8 mouse cellular contexts compared by ENCODE assay signal in genomic region chr8:88668400-88669086, GRCm38 (mm10). TPM values are rescaled to one million over a fixed set of nuclear protein-coding genes. Genes with fewer than 3 reads are reported as not detected.
DNase-seq lines count a peak whose midpoint lies in the region; ATAC-seq lines count a peak whose summit lies in the region.

No protein-coding gene starts in this region.

- DNase-seq in kidney, adult 18-20 months: no peak
- peak; percentile 44 to 75 for DNase-seq in frontal cortex, postnatal 10 days (ENCODE audit: low spot score in 2 of 2)
- DNase-seq in lung, postnatal 4 days: peak; percentile 44 to 45
- DNase-seq in skeletal muscle tissue, adult 2 months (ENCODE audit: low read depth, low spot score): peak; percentile 58
- DNase-seq in c-Kit-positive CD71-positive TER-119-positive erythroid progenitor cells, embryonic 14.5 days (ENCODE audit: low spot score): no peak
- DNase-seq in testis, postnatal 10 days (ENCODE audit: low spot score): no peak

- no peaks in the 10 kb centered on the region for H3K36me3 ChIP-seq in kidney, embryonic 16.5 days (ENCODE audit: insufficient read depth, low read length)

- WGBS in kidney, embryonic 16.5 days: 55% methylated on average over 14 of the region's 14 CpGs

- peak; percentile 41; the same call in 1 of the 2 replicates for ATAC-seq in kidney, embryonic 16.5 days (ENCODE audit: low FRiP score, low TSS enrichment)
- ATAC-seq in activated CD4-positive, CD25-positive, alpha-beta regulatory T cell, adult 4 months: peak; percentile 92

- H3K27me3 ChIP-seq in kidney, embryonic 16.5 days (ENCODE audit: insufficient read depth, low read length): no peaks in the 10 kb centered on the region

- H3K4me3 ChIP-seq in kidney, embryonic 16.5 days (ENCODE audit: low read length): no peak overlapping the region

- no peak overlapping the region for H3K9ac ChIP-seq in kidney, embryonic 16.5 days (replicated peaks; ENCODE audit: low read length)

- no peak overlapping the region for H3K4me2 ChIP-seq in kidney, embryonic 16.5 days (replicated peaks; ENCODE audit: low read depth, low read length)

- H3K27ac ChIP-seq in kidney, embryonic 16.5 days (ENCODE audit: low read length): 0 out of 2 replicates have a peak overlapping the region, but pooled peaks have one; percentile 13

- no peaks in the 10 kb centered on the region for H3K9me3 ChIP-seq in kidney, embryonic 16.5 days (ENCODE audit: low read length)

- H3K4me1 ChIP-seq in kidney, embryonic 16.5 days (ENCODE audit: insufficient read depth, low read length): peaks cover 19% of the 10 kb centered on the region

RNA-seq across cellular contexts. Expression of gene Nod2, which starts 21.4 kb away (rescaled TPM):
- 0.32 and 0.37 TPM in 2 replicates for polyA plus RNA-seq in kidney, embryonic 16.5 days (2015; fragmentation: Nextera tagmentation; extraction: Ambion mirVana)
- 1 to 10 TPM; 2.5 to 3.6 TPM for polyA plus RNA-seq in activated CD4-positive, CD25-positive, alpha-beta regulatory T cell, adult 4 months (2017; shearing (Covaris generic))

RNA-seq across cellular contexts. Expression of gene Cyld, which starts 28.3 kb away (rescaled TPM):
- 13.1 and 15.2 TPM in 2 replicates for polyA plus RNA-seq in kidney, embryonic 16.5 days (2015; fragmentation: Nextera tagmentation; extraction: Ambion mirVana)
- polyA plus RNA-seq in activated CD4-positive, CD25-positive, alpha-beta regulatory T cell, adult 4 months (2017; shearing (Covaris generic)): 10 to 100 TPM; 73.1 to 86.4 TPM

RNA-seq across cellular contexts. Expression of gene Snx20, which starts 32.6 kb away (rescaled TPM):
- 1.9 TPM in 2 replicates for polyA plus RNA-seq in kidney, embryonic 16.5 days (2015; fragmentation: Nextera tagmentation; extraction: Ambion mirVana)
- 1 to 10 TPM; 7.7 to 9.9 TPM for polyA plus RNA-seq in activated CD4-positive, CD25-positive, alpha-beta regulatory T cell, adult 4 months (2017; shearing (Covaris generic))

Comparison
In these comparisons a context has a peak if more than half of its experiments do, and no peak if none do; other contexts are left out.
1. DNase-seq: peak in frontal cortex, postnatal 10 days (2 of 2), lung, postnatal 4 days (2 of 2) and skeletal muscle tissue, adult 2 months (single experiment); none in kidney, adult 18-20 months (single experiment), c-Kit-positive CD71-positive TER-119-positive erythroid progenitor cells, embryonic 14.5 days (single experiment) and testis, postnatal 10 days (single experiment).